Mouse (Mus musculus) limb, embryonic 11.5 days (tissue): Measurements from ENCODE around the gene Ank. TPM values are rescaled to one million over a fixed set of nuclear protein-coding genes. Genes with fewer than 3 reads are reported as not detected.

Experiments
- ATAC-seq: fragments of 200-750 bp; cut with Nextera tagmentation; 2 replicates; pipeline ENCODE4 v1.8.0; 2017; ENCODE audit warnings: low read depth; ENCODE audit not compliant: insufficient number of reproducible peaks, low FRiP score, low TSS enrichment
- DNase-seq: peaks from one replicate; pipeline ENCODE4 v3.0.0-alpha.2; 2015; ENCODE audit warnings: low spot score
- H3K27ac ChIP-seq: fragments of 300-500 bp; sonication (generic); replicated peaks from 2 replicates; pipeline ENCODE4 v1.5.1; 2014; ENCODE audit warnings: low read depth, mild to moderate bottlenecking, low read length
- H3K27me3 ChIP-seq: fragments of 300-500 bp; sonication (generic); 2 replicates; pipeline ENCODE4 v1.6.1; 2014; ENCODE audit warnings: mild to moderate bottlenecking, low read length, mixed read lengths; ENCODE audit not compliant: control insufficient read depth, insufficient read depth
- H3K36me3 ChIP-seq: fragments of 300-500 bp; sonication (generic); 2 replicates; pipeline ENCODE4 v1.6.1; 2014; ENCODE audit warnings: mild to moderate bottlenecking, low read length, moderate library complexity, mixed read lengths; ENCODE audit not compliant: control insufficient read depth, insufficient read depth
- H3K4me1 ChIP-seq: fragments of 300-500 bp; sonication (generic); 2 replicates; pipeline ENCODE4 v1.6.1; 2014; ENCODE audit warnings: low read length, mixed read lengths; ENCODE audit not compliant: control insufficient read depth, insufficient read depth
- H3K4me2 ChIP-seq: fragments of 300-500 bp; sonication (generic); 2 replicates; pipeline ENCODE4 v1.6.1; 2014; ENCODE audit warnings: low read depth, mild to moderate bottlenecking, moderate library complexity; ENCODE audit not compliant: severe bottlenecking
- H3K4me3 ChIP-seq: fragments of 300-500 bp; sonication (generic); 2 replicates; pipeline ENCODE4 v1.5.1; 2014; ENCODE audit warnings: low read depth, low read length
- H3K9ac ChIP-seq: fragments of 300-500 bp; sonication (generic); 2 replicates; pipeline ENCODE4 v1.6.1; 2014; ENCODE audit warnings: mild to moderate bottlenecking, low read length
- H3K9me3 ChIP-seq: fragments of 300-500 bp; sonication (generic); 2 replicates; pipeline ENCODE4 v1.6.1; 2016; ENCODE audit warnings: low read length; ENCODE audit not compliant: control insufficient read depth
- WGBS: fragments of 180-500 bp; shearing (Covaris S2); extraction: QIAGEN DNeasy Blood & Tissue Kit; methylation state at CpG from one replicate; pipeline ENCODE4 v1.1.7; 2014; 5-methylcytosine and 5-hydroxymethylcytosine counted together
- polyA plus RNA-seq: library from polyadenylated mRNA; unstranded; fragments of >200 nt; fragmentation: Nextera tagmentation; extraction: Ambion mirVana; gene quantifications from 2 replicates; pipeline ENCODE4 v1.2.1, GENCODE M21; 2014

Gene Ank
- polyA plus RNA-seq, 1 experiment from 2014 or later: 2.9 TPM

- H3K27me3 ChIP-seq: no peaks in the 10 kb centered on the region
- H3K36me3 ChIP-seq: no peaks in the 10 kb centered on the region
- DNase-seq (no peak), ATAC-seq (no peak)
- H3K4me3 ChIP-seq: no peak overlapping the region
- H3K4me1 ChIP-seq: peaks cover 4% of the 10 kb centered on the region; the same call in 1 of the 2 replicates
- H3K9me3 ChIP-seq: no peaks in the 10 kb centered on the region
- H3K9ac ChIP-seq: no peak overlapping the region
- H3K27ac ChIP-seq: no peak overlapping the region
- WGBS: 79% methylated on average over 6 of the region's 6 CpGs
- H3K4me2 ChIP-seq: no peak overlapping the region
These were observed 81.6 kb downstream of the Ank start for GRCm38 (mm10) chr15:27548110-27548509.

- Histone ChIP-seq H3K4me2 (no peak overlapping the region), H3K27me3 (no peaks in the 10 kb centered on the region), H3K9ac (no peak overlapping the region), H3K4me1 (peaks cover 4% of the 10 kb centered on the region; the same call in 1 of the 2 replicates), H3K9me3 (no peaks in the 10 kb centered on the region), H3K36me3 (no peaks in the 10 kb centered on the region), H3K4me3 (no peak overlapping the region), H3K27ac (no peak overlapping the region)
- no peak for DNase-seq
- 92% methylated on average over 10 of the region's 10 CpGs for WGBS
- ATAC-seq: no peak
These were observed 82.6 kb downstream of the Ank start for GRCm38 (mm10) chr15:27549071-27549470.

DNA sequence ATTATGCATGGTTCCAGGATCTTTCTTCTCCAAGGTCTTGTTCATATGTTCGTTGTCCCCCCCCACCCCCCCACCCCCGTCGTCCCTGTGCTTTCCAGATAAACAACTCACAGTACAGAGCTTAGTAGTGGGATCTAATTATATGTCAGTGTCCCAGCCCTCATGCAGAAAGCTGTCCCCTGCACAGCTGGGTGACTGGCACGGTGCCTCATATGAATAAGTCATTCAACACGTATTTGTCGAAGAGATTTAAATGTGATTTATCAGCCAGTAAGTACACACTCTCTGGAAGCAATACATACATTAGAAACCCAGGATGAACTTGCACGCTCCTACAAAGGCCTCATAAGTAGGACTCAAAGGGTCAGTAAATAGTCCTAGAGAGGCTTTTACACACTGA, 83.4 kb downstream of the Ank start:
- 76% methylated on average over 7 of the region's 7 CpGs for WGBS

DNA sequence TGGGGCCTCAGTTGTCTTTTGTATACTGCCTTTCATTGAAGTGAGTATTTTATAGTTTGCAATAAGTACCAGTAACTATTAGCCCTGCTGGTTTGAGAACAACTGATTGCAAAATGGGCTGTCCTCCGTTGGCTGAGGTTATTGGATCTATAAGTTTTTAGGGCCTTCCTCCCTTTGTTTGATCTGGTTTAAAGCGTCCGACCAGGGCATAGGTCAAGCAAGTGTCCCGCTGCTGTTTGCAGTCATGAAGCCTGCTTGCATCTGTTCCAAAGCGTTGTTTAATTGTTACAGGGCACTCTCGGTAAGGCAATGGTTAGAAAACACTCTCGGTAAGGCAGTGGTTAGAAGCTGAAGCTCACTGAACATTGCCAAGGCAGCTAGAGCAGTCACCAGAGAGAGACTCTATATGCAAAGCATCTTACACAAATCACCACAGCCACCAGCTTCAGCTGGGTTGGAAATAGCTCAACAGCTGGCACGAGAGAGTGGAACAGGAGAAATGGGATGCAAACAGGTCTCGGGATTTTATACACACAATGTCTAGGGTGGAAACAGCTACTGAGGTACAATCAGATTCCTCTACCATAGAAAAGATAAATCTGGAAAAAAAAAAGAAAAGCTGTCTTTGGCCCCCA, 84.0 kb downstream of the Ank start:
- Histone ChIP-seq H3K4me2 (no peak overlapping the region), H3K4me1 (peaks cover 4% of the 10 kb centered on the region; the same call in 1 of the 2 replicates), H3K9ac (no peak overlapping the region), H3K9me3 (no peaks in the 10 kb centered on the region), H3K27me3 (no peaks in the 10 kb centered on the region), H3K36me3 (no peaks in the 10 kb centered on the region), H3K4me3 (no peak overlapping the region), H3K27ac (no peak overlapping the region)
- no peak for ATAC-seq
- DNase-seq: no peak
- 33% methylated on average over 9 of the region's 9 CpGs for WGBS

More for the DNA sequence above, 83.4 kb downstream of the Ank start:
- H3K9ac ChIP-seq: no peak overlapping the region
- no peak overlapping the region for H3K27ac ChIP-seq
- no peak overlapping the region for H3K4me3 ChIP-seq
- DNase-seq (no peak), ATAC-seq (no peak)
- no peaks in the 10 kb centered on the region for H3K27me3 ChIP-seq
- H3K4me2 ChIP-seq: no peak overlapping the region
- H3K36me3 ChIP-seq: no peaks in the 10 kb centered on the region
- H3K4me1 ChIP-seq: peaks cover 4% of the 10 kb centered on the region; the same call in 1 of the 2 replicates
- no peaks in the 10 kb centered on the region for H3K9me3 ChIP-seq

GRCm38 (mm10) chr15:27551117-27552114, 84.9 kb downstream of the Ank start:
- Histone ChIP-seq H3K4me3 (no peak overlapping the region), H3K36me3 (no peaks in the 10 kb centered on the region), H3K4me1 (peaks cover 4% of the 10 kb centered on the region; the same call in 1 of the 2 replicates), H3K27ac (no peak overlapping the region), H3K9ac (no peak overlapping the region), H3K9me3 (no peaks in the 10 kb centered on the region), H3K4me2 (no peak overlapping the region), H3K27me3 (no peaks in the 10 kb centered on the region)
- DNase-seq: no peak
- no peak for ATAC-seq
- 92% methylated on average over 19 of the region's 19 CpGs for WGBS

DNA sequence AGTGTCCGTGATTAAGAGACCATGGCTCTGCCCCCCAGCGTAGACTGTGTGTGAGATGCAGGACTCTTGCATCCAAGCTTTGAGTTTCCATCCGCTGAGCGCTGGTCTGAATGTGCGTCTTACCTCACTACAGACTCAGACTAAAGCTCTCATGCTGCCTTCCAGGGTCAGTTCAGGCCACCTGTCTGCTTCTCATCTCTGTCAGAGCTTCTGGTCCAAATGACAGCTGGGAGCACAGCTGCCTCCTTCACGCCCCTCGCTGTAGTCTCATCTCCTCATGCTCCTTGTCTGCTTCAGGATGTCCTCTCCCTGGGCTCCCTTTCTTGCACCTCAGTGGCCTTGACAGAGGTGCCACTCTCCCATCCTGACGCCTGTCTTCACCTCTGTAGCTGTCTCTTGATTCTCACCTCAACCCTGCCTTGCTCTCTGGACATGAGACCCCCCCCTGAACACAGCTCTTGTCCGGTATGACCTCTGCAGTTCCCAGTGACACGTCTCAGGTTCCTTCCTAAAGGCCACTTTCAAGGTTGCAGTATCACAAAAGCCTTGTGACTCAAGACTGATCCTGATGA, 85.7 kb downstream of the Ank start:
- Histone ChIP-seq H3K27ac (no peak overlapping the region), H3K9ac (no peak overlapping the region), H3K27me3 (no peaks in the 10 kb centered on the region), H3K4me2 (no peak overlapping the region), H3K36me3 (no peaks in the 10 kb centered on the region), H3K9me3 (no peaks in the 10 kb centered on the region), H3K4me1 (peaks cover 4% of the 10 kb centered on the region; the same call in 1 of the 2 replicates), H3K4me3 (no peak overlapping the region)
- DNase-seq: no peak
- 81% methylated on average over 10 of the region's 10 CpGs for WGBS
- no peak for ATAC-seq

GRCm38 (mm10) chr15:27553554-27553953, 87.1 kb downstream of the Ank start:
- Histone ChIP-seq H3K9me3 (no peaks in the 10 kb centered on the region), H3K4me1 (peaks cover 4% of the 10 kb centered on the region; the same call in 1 of the 2 replicates), H3K9ac (no peak overlapping the region), H3K27me3 (no peaks in the 10 kb centered on the region), H3K4me3 (no peak overlapping the region), H3K27ac (no peak overlapping the region), H3K4me2 (no peak overlapping the region), H3K36me3 (no peaks in the 10 kb centered on the region)
- WGBS: 94% methylated on average over 5 of the region's 5 CpGs
- ATAC-seq: no peak
- no peak for DNase-seq

- ATAC-seq (no peak), DNase-seq (no peak)
- Histone ChIP-seq H3K27me3 (no peaks in the 10 kb centered on the region), H3K4me2 (no peak overlapping the region), H3K4me3 (no peak overlapping the region), H3K27ac (no peak overlapping the region), H3K4me1 (no peaks in the 10 kb centered on the region), H3K36me3 (no peaks in the 10 kb centered on the region), H3K9me3 (no peaks in the 10 kb centered on the region), H3K9ac (no peak overlapping the region)
- WGBS: 58% methylated on average over 16 of the region's 16 CpGs
These were observed 92.1 kb downstream of the Ank start for GRCm38 (mm10) chr15:27558456-27559147.
